Mouse (Mus musculus) spleen, adult 2 months (tissue): Measurements from ENCODE around the gene Hira.

Experiments
- CTCF ChIP-seq: fragments of 200-500 bp; IDR thresholded peaks from 2 replicates; pipeline ENCODE4 v1.5.1; 2011; ENCODE audit warnings: mild to moderate bottlenecking, inconsistent platforms; ENCODE audit not compliant: insufficient read depth, insufficient read length, insufficient replicate concordance; ENCODE audit errors: extremely low read depth
- POLR2A ChIP-seq: fragments of 200-500 bp; IDR thresholded peaks from 2 replicates; pipeline ENCODE4 v1.6.1; 2011; ENCODE audit warnings: low read depth, low read length, inconsistent platforms

GRCm38 (mm10) chr16:19005298-19005697 is 128.5 kb downstream of the Hira start:
- TF ChIP-seq CTCF (no peak), POLR2A (no peak)
